Mouse (Mus musculus) heart, embryonic 13.5 days (tissue): ENCODE data around the gene Slc22a18. TPM values are rescaled to one million over a fixed set of nuclear protein-coding genes. Genes with fewer than 3 reads are reported as not detected.
A peak's percentile ranks its signal among the peaks of the same experiment; 100 is the strongest.

Experiments
- ATAC-seq: fragments of 200-750 bp; cut with Nextera tagmentation; 2 replicates; pipeline ENCODE4 v1.8.0; 2017; ENCODE audit warnings: moderate TSS enrichment; ENCODE audit not compliant: insufficient number of reproducible peaks, low FRiP score, low TSS enrichment; ENCODE audit errors: extremely low read depth
- H3K27ac ChIP-seq: fragments of 300-500 bp; sonication (generic); replicated peaks from 2 replicates; pipeline ENCODE4 v1.5.1; 2015; ENCODE audit warnings: moderate library complexity, mild to moderate bottlenecking, inconsistent platforms
- H3K27me3 ChIP-seq: fragments of 300-500 bp; sonication (generic); replicated peaks from 2 replicates; pipeline ENCODE4 v1.6.1; 2015; ENCODE audit warnings: mild to moderate bottlenecking, inconsistent platforms
- H3K36me3 ChIP-seq: fragments of 300-500 bp; sonication (generic); 2 replicates; pipeline ENCODE4 v1.6.1; 2015; ENCODE audit warnings: mild to moderate bottlenecking, inconsistent platforms
- H3K4me1 ChIP-seq: fragments of 300-500 bp; sonication (generic); 2 replicates; pipeline ENCODE4 v1.6.1; 2015; ENCODE audit warnings: inconsistent platforms
- H3K4me2 ChIP-seq: fragments of 300-500 bp; sonication (generic); 2 replicates; pipeline ENCODE4 v1.6.1; 2015; ENCODE audit warnings: inconsistent platforms, mild to moderate bottlenecking, moderate library complexity
- H3K4me3 ChIP-seq: fragments of 300-500 bp; sonication (generic); 2 replicates; pipeline ENCODE4 v1.5.1; 2015; ENCODE audit warnings: moderate library complexity, mild to moderate bottlenecking, inconsistent platforms
- H3K9ac ChIP-seq: fragments of 300-500 bp; sonication (generic); 2 replicates; pipeline ENCODE4 v1.6.1; 2015; ENCODE audit warnings: inconsistent platforms, mild to moderate bottlenecking, moderate library complexity
- H3K9me3 ChIP-seq: fragments of 300-500 bp; sonication (generic); 2 replicates; pipeline ENCODE4 v1.6.1; 2016; ENCODE audit warnings: inconsistent platforms
- WGBS: fragments of 180-500 bp; shearing (Covaris S2); methylation state at CpG from one replicate; pipeline ENCODE4 v1.1.7; 2015; ENCODE audit warnings: mixed read lengths; 5-methylcytosine and 5-hydroxymethylcytosine counted together
- polyA plus RNA-seq: library from polyadenylated mRNA; unstranded; fragments of >200 nt; fragmentation: Nextera tagmentation; extraction: Ambion mirVana; gene quantifications from 2 replicates; pipeline ENCODE4 v1.2.1, GENCODE M21; 2015

The Slc22a18 gene
- polyA plus RNA-seq, 1 experiment from 2014 or later, result 0.90 TPM

DNA sequence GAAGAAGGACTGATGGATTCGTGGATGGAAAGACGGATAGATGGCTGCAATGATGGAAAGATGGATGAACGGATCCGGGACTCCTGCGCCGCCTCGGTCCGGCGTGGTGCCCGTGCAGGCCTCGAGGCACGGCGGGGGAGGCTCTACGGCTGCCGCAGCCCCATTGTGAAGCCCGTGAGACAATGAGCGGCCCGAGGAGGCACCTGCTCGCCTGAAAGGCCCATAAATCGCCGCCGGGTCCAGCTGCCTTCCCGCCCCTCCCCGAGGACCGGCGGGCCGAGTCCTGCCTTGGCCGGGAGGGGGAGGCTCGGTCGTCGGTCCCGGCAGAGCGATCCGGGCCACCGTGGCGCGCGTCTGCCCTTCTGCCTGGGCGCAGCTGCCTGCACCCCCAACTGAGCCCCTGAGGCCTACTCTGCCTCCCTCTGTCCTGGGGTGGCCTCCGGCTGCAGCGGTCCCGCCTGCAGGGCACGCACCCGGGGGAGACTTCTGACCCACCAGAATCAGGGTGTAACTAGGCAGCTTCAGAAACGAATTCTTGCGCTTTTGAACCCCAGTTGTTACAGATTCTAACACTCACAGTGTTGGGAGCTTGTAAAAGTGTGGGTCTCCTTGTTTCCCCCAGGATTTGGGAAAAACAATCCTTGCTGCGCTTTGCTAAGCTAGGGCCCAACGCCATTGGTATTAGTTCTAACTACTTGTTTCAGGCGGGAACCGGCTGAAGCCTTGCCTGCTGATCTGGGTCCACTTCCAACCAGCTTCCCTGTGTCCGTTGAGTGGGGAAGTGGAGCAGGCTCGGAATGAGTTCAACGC is 27.7 kb upstream of the Slc22a18 start:
- Histone ChIP-seq H3K9ac (peak overlapping the region; percentile 78), H3K4me2 (peak overlapping the region; percentile 76), H3K36me3 (no peaks in the 10 kb centered on the region), H3K27ac (no peak overlapping the region; the same call in 1 of the 2 replicates), H3K27me3 (peaks cover 69% of the 10 kb centered on the region), H3K9me3 (no peaks in the 10 kb centered on the region), H3K4me3 (peak overlapping the region; percentile 54), H3K4me1 (peaks cover 19% of the 10 kb centered on the region)
- no peak; the same call in 1 of the 2 replicates for ATAC-seq
- WGBS, result 9% methylated on average over 53 of the region's 53 CpGs

DNA sequence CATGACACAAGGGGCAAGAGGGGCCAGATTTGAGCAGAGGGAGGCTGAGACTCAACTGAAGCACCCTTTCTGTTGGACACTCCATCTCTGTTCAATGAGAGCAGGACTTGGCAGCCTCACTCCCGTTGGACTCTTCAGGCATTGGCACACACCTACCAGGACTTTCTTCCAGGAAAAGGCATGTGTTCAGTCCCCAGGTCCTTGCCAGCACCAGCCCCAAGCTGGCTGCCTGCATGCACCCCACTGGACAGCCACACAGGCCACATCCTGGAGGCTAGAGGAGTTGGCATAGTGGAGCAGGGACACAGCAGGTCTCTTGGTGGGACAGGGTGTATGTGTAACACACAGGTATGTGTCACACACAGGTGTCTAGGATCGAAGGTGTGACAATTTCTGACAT is 26.4 kb upstream of the Slc22a18 start:
- Histone ChIP-seq H3K4me1 (peaks cover 19% of the 10 kb centered on the region), H3K36me3 (no peaks in the 10 kb centered on the region), H3K4me3 (no peak overlapping the region), H3K9ac (no peak overlapping the region), H3K27ac (no peak overlapping the region), H3K27me3 (peaks cover 64% of the 10 kb centered on the region), H3K4me2 (no peak overlapping the region), H3K9me3 (no peaks in the 10 kb centered on the region)
- WGBS, result 72% methylated on average over 2 of the region's 2 CpGs
- no peak for ATAC-seq

DNA sequence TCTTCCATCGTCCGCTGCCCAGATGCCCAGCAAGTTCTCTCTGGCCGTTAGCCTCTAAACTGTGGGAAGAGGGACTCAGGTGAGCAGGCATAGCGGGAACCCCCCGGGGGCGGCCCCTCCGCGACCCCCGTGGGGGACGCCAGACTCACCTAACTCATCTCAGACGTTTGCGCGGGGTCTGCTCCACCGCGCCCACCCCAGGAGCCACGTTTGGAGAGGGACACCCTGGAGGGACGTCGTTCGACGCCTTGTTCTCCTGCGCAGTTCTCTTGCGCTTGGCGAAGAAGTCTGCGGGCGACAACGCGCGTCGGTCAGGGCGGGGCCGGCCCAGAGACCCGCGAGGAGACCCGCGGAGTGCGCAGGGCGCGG is 14.6 kb upstream of the Slc22a18 start:
- H3K27ac ChIP-seq, result peak overlapping the region; percentile 80
- peaks cover 21% of the 10 kb centered on the region for H3K9me3 ChIP-seq
- H3K9ac ChIP-seq, result peak overlapping the region; percentile 88
- 19% methylated on average over 38 of the region's 38 CpGs for WGBS
- no peak for ATAC-seq
- peak overlapping the region; percentile 79 for H3K4me2 ChIP-seq
- peak overlapping the region; percentile 71 for H3K4me3 ChIP-seq
- H3K36me3 ChIP-seq, result peaks cover 3% of the 10 kb centered on the region; the same call in 1 of the 2 replicates
- peaks cover 22% of the 10 kb centered on the region for H3K4me1 ChIP-seq
- no peaks in the 10 kb centered on the region; the same call in 1 of the 2 replicates for H3K27me3 ChIP-seq

DNA sequence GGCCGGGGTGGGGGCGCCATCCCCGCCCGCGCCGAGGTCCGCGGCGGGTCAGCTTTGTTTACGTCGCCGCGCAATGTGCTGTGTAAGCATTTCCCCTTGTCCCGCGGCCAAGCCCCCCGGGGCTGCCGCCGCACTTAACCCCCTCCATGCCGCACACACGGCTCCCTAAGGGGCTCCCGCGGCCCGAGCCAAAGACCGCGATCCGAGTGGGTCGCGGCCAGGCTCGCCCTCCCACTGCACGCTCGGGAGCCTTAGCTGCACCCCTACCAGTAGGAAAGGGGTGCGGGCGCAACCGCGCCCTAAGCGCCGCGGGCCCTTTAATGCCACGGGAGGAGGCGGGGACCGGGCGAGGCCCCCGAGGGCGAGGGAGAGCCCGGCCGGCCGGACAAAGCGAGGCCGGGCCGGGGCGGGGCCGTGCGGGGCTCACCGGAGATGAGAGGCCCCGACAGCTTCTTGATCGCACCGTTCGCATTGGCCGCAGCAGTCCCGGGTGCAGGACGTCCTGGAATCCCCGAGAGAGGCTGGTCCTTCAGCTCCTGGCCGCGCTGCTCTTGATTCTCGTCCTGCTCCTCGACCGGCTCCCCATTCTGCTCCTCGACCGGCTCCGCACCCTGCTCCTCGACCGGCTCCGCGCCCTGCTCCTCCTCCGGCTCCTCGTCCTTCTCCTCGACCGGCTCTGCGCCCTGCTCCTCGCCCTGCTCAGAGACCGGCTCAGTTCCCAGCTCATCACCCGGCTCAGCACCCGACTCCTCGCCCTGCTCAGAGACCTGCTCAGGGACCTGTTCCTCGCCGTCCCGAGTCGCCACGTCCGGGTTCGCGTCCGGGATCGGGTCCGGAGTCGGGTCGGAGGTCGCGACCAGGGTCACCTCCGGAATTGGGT is 14.0 kb upstream of the Slc22a18 start:
- Histone ChIP-seq H3K4me1 (peaks cover 28% of the 10 kb centered on the region), H3K4me2 (peak overlapping the region; percentile 79)

DNA sequence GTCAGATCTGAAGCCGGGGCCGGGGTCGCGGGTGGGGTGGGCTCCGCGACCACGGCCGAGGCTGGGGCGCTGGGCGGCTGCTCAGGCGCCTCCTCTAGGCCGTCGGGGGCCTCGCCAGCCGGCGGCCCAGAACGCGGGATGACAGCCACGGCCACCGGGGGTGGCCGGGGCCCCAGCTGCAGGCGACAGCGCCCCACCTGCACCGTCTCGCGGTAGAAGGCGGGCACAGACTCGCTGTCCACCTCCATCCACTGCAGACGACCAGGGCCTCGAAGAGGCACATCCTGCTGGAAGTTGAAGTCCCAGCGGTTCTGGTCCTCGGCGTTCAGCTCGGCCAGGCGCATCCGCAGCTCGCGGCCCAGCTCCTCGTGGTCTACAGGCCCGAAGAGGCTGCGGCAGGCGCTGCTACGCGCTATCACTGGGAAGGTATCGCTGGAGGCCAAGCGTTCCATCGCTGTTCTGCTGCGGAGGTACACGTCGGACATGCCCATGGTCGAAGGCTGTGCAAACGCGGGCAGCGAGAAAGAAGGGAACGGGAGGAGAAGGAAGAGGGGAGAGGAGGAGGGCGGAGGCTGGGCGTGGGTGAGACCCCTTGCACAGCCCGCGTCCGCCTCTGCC is 13.2 kb upstream of the Slc22a18 start:
- H3K9me3 ChIP-seq, result peaks cover 21% of the 10 kb centered on the region
- peaks cover 36% of the 10 kb centered on the region for H3K4me1 ChIP-seq
- 33% methylated on average over 60 of the region's 60 CpGs for WGBS
- peak overlapping the region; percentile 79 for H3K4me2 ChIP-seq
- H3K27me3 ChIP-seq, result peaks cover 2% of the 10 kb centered on the region; the same call in 1 of the 2 replicates
- H3K9ac ChIP-seq, result peak overlapping the region; percentile 88
- H3K27ac ChIP-seq, result peak overlapping the region; percentile 80
- ATAC-seq, result no peak
- H3K36me3 ChIP-seq, result peaks cover 3% of the 10 kb centered on the region; the same call in 1 of the 2 replicates
- peak overlapping the region; percentile 71 for H3K4me3 ChIP-seq

More for the DNA sequence above, 14.0 kb upstream of the Slc22a18 start:
- peak overlapping the region; percentile 88 for H3K9ac ChIP-seq
- peaks cover 3% of the 10 kb centered on the region; the same call in 1 of the 2 replicates for H3K36me3 ChIP-seq
- WGBS, result 19% methylated on average over 100 of the region's 100 CpGs
- peak overlapping the region; percentile 80 for H3K27ac ChIP-seq
- H3K27me3 ChIP-seq, result no peaks in the 10 kb centered on the region; the same call in 1 of the 2 replicates
- H3K4me3 ChIP-seq, result peak overlapping the region; percentile 71
- H3K9me3 ChIP-seq, result peaks cover 21% of the 10 kb centered on the region
- ATAC-seq, result no peak

DNA sequence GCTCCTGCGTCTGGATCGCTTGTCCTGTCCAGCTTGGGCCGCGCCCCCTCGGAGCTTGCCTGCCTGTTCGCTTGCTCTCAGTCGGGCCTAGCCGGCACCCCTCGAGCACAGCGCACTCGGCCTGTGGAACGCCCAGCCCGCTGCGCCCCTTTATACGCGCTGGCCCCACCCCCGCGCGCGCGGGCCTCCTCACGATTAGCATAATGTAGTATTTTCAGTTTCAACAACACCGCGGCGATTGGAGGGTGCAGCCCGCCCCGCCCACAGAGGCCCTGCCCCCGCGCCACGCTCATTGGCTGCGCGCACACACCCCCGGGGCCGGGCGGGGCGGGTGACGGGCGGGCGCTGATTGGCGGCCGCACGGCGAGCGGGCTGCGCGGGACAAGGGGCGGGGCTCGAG is 12.7 kb upstream of the Slc22a18 start, which contains the start of gene Cdkn1c:
TSS of gene Cdkn1c (minus strand) at position 177 of the 400 bp plus-strand sequence.
- WGBS, result 24% methylated on average over 39 of the region's 48 CpGs
- H3K4me1 ChIP-seq, result peaks cover 41% of the 10 kb centered on the region
- peak; percentile 76 for ATAC-seq

DNA sequence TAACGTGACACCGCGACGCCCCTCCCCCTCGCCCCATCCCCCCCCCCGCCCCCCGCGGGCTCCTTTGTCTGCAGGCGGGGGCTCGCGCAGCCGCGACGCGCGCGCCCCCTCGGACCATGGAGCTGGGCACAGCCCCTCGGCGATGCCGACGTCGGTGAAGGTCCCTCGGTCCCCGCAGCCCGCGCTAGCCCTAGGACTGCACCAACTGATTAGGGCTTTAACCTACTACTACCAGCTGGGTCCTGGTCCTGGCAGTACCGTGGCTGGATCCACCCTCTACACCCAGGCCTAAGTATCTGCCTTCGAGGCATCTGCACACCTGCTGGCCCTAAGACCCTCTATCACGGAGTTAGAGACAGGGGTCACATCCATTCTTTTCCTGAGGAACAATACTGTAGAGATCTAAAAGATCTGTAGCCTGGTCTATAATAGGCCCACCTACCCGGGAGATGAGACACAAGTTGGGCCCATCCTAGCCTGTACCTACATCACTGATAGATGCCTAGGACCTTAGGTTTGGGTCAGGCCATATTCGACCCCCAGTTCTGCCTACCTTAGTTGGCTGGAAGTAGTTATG is 12.2 kb upstream of the Slc22a18 start:
- Histone ChIP-seq H3K4me2 (peak overlapping the region; percentile 79), H3K27me3 (peaks cover 10% of the 10 kb centered on the region; the same call in 1 of the 2 replicates), H3K4me1 (peaks cover 46% of the 10 kb centered on the region), H3K9ac (peak overlapping the region; percentile 72), H3K9me3 (peaks cover 21% of the 10 kb centered on the region), H3K36me3 (peaks cover 3% of the 10 kb centered on the region; the same call in 1 of the 2 replicates), H3K27ac (peak overlapping the region; percentile 72), H3K4me3 (peak overlapping the region; percentile 71)
- WGBS, result 29% methylated on average over 15 of the region's 32 CpGs
- ATAC-seq, result 0 out of 2 replicates have a peak, but pooled peaks have one; percentile 3

More for the DNA sequence above, 12.7 kb upstream of the Slc22a18 start, which contains the start of gene Cdkn1c:
- Histone ChIP-seq H3K9ac (peak within 1 kb of the TSS; percentile 88), H3K9me3 (peaks cover 21% of the 10 kb centered on the region), H3K36me3 (peaks cover 3% of the 10 kb centered on the region; the same call in 1 of the 2 replicates), H3K27me3 (peaks cover 7% of the 10 kb centered on the region; the same call in 1 of the 2 replicates), H3K27ac (peak within 1 kb of the TSS; percentile 80), H3K4me3 (peak within 1 kb of the TSS; percentile 71), H3K4me2 (peak within 1 kb of the TSS; percentile 79)

DNA sequence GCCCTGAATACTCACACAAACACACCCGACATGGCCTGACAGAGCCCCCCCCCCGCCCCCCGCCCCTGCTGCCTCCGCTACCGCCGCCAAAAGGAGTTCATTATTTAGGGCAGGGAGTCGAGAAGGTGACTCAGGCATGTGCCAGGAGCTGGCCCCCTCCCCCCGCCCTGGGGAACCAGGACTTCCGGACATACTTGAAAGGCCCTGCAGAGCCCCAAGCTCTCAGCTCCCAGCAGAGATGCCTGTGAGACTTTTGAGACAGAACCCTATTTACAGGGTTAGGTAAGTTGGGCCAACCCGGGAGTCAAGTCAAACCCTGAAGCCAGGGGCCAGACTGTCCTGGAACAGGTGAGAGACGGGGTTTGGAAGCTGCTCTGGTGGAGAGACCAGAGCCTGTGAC is 11.6 kb upstream of the Slc22a18 start:
- H3K4me3 ChIP-seq, result peak overlapping the region; percentile 71; the same call in 1 of the 2 replicates
- H3K9ac ChIP-seq, result peak overlapping the region; percentile 72
- peak overlapping the region; percentile 72 for H3K27ac ChIP-seq
- ATAC-seq, result no peak
- H3K4me1 ChIP-seq, result peaks cover 48% of the 10 kb centered on the region
- peak overlapping the region; percentile 79 for H3K4me2 ChIP-seq
- peaks cover 3% of the 10 kb centered on the region; the same call in 1 of the 2 replicates for H3K36me3 ChIP-seq
- H3K27me3 ChIP-seq, result peaks cover 10% of the 10 kb centered on the region; the same call in 1 of the 2 replicates
- H3K9me3 ChIP-seq, result peaks cover 21% of the 10 kb centered on the region
- 44% methylated on average over 11 of the region's 11 CpGs for WGBS

DNA sequence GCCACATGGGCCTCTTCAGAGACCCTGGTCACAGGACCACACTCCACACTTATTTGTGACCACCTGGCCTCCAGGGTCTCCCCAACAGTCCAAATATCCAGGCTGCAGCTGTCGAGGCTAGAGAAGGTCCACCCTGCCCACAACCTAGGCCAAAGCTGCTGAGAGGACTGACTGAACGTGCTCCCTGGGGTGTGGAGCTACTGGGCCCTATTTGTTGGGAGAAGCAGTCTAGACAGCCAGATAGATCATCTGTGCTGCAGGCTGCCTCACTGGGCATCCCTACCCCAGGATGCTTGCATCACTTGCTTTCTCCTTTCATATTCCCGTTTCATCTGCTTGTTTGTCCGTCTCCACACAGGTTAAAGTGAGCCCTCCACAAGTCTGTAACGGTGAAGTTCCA is 11.0 kb upstream of the Slc22a18 start:
- WGBS, result 66% methylated on average over 5 of the region's 5 CpGs
- H3K4me3 ChIP-seq, result no peak overlapping the region
- no peak overlapping the region for H3K9ac ChIP-seq
- no peak for ATAC-seq
- H3K4me2 ChIP-seq, result no peak overlapping the region
- H3K9me3 ChIP-seq, result peaks cover 21% of the 10 kb centered on the region
- peaks cover 48% of the 10 kb centered on the region for H3K4me1 ChIP-seq
- peaks cover 13% of the 10 kb centered on the region; the same call in 1 of the 2 replicates for H3K27me3 ChIP-seq
- no peak overlapping the region for H3K27ac ChIP-seq
- H3K36me3 ChIP-seq, result peaks cover 3% of the 10 kb centered on the region; the same call in 1 of the 2 replicates

DNA sequence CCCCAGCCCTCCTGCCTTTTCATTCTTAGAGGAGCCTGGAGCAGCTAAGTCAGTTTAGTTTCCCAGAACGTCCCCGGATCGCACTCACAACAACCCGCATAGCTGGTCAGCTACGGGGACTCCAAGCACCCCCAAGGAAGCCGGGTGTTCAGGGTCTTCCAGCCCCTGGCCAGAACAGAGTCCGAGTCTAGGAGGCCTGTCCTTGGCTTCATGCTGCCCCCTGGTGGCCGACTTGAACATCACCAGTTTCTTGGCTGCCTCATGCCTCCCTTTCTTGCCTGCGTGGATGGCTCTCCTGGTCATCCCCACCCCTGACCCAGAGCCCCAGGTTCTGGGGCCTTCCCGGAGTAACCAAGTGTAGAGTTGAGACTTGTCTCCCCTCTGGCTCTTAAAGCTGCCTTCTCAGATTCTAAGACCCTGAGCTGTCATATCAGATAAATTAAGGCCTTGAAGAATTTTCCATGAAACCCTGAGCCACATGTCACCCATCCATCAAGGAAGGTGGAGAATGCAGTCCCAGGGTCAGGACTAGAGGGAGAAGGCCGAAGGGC is 9.6 kb upstream of the Slc22a18 start:
- H3K4me1 ChIP-seq, result peaks cover 48% of the 10 kb centered on the region
- H3K27ac ChIP-seq, result peak overlapping the region; percentile 30; the same call in 1 of the 2 replicates
- no peak for ATAC-seq
- peak overlapping the region; percentile 81 for H3K9ac ChIP-seq
- 24% methylated on average over 11 of the region's 11 CpGs for WGBS
- H3K4me2 ChIP-seq, result peak overlapping the region; percentile 82
- H3K36me3 ChIP-seq, result no peaks in the 10 kb centered on the region
- no peak overlapping the region for H3K4me3 ChIP-seq
- H3K27me3 ChIP-seq, result peaks cover 13% of the 10 kb centered on the region; the same call in 1 of the 2 replicates
- peaks cover 21% of the 10 kb centered on the region for H3K9me3 ChIP-seq
